Mouse (Mus musculus): Measurements from ENCODE around the gene Nup188. TPM values are rescaled to one million over a fixed set of nuclear protein-coding genes. Genes with fewer than 3 reads are reported as not detected.
A peak's percentile ranks its signal among the peaks of the same experiment; 100 is the strongest.

Gene Nup188
- polyA plus RNA-seq, 1 experiment from 2014 or later: 34.3 TPM

DNA sequence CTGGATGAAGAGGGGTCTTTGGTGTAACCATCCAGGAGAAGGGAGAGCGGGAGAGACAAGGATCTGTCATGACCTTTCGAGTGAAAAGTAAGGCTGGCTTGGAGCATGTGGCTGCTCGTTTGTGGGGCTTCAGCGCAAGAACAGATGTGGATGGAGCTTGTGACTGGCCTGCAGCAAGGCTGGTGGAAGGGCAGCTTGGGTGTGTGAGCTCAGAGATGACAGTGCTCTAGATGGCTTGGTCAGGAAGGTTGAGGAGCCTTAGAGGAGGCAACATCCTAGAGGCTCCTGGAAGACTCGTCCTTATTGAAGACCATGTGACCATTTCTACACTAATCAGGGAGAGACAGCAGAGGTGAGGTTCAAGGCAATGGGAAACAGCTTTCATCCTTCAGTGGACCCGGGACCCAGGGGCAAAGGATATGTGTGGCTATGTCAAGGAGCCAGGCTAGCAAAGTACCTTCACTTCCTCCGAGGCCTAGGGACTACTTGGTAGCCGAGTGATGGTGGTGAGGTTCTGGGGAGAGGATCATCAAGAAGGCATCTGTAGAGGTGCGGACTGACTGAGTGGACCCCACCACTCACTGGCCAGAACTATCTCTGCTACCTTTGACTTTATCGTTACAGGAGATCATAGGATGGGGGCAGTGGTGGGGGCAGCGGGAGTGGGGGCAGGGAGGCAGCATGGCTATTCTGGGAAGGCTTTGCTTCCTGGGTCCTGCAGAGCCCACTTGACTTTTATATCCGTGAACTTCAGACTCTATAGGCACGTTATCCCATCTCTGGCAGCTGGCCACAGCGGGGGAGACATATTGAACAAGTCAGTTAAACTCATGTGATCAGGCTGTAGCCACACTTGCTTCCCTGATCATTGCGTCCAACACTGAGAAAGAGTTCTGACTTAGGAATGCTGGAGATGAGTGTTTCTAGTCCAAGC lies 26.8 kb upstream of the Nup188 start:
- H3K4me3 ChIP-seq: no peak overlapping the region
- no peak for ATAC-seq (ENCODE audit: low FRiP score, low read depth)
- 93% methylated on average over 15 of the region's 15 CpGs for WGBS
- peaks cover 94% of the 10 kb centered on the region for H3K36me3 ChIP-seq
- no peak overlapping the region for H3K4me2 ChIP-seq (replicated peaks)
- H3K4me1 ChIP-seq: no peaks in the 10 kb centered on the region
- H3K27ac ChIP-seq (replicated peaks): no peak overlapping the region
- no peaks in the 10 kb centered on the region for H3K27me3 ChIP-seq
- H3K9ac ChIP-seq (replicated peaks): no peak overlapping the region
- H3K9me3 ChIP-seq: no peaks in the 10 kb centered on the region

GRCm38 (mm10) chr2:30261064-30261736 lies 25.0 kb upstream of the Nup188 start:
- Histone ChIP-seq H3K9ac (replicated peaks) (no peak overlapping the region), H3K27ac (replicated peaks) (no peak overlapping the region), H3K36me3 (peaks cover 85% of the 10 kb centered on the region), H3K4me2 (replicated peaks) (no peak overlapping the region), H3K4me3 (no peak overlapping the region), H3K27me3 (no peaks in the 10 kb centered on the region), H3K4me1 (peaks cover 15% of the 10 kb centered on the region), H3K9me3 (no peaks in the 10 kb centered on the region)
- 93% methylated on average over 4 of the region's 4 CpGs for WGBS
- no peak for ATAC-seq (ENCODE audit: low FRiP score, low read depth)

GRCm38 (mm10) chr2:30261921-30262839 lies 24.0 kb upstream of the Nup188 start:
- Histone ChIP-seq H3K4me1 (peaks cover 23% of the 10 kb centered on the region), H3K4me2 (replicated peaks) (no peak overlapping the region), H3K4me3 (no peak overlapping the region), H3K27me3 (no peaks in the 10 kb centered on the region), H3K9ac (replicated peaks) (no peak overlapping the region), H3K27ac (replicated peaks) (no peak overlapping the region), H3K9me3 (no peaks in the 10 kb centered on the region), H3K36me3 (peaks cover 75% of the 10 kb centered on the region)
- WGBS: 91% methylated on average over 18 of the region's 18 CpGs
- no peak for ATAC-seq (ENCODE audit: low FRiP score, low read depth)

DNA sequence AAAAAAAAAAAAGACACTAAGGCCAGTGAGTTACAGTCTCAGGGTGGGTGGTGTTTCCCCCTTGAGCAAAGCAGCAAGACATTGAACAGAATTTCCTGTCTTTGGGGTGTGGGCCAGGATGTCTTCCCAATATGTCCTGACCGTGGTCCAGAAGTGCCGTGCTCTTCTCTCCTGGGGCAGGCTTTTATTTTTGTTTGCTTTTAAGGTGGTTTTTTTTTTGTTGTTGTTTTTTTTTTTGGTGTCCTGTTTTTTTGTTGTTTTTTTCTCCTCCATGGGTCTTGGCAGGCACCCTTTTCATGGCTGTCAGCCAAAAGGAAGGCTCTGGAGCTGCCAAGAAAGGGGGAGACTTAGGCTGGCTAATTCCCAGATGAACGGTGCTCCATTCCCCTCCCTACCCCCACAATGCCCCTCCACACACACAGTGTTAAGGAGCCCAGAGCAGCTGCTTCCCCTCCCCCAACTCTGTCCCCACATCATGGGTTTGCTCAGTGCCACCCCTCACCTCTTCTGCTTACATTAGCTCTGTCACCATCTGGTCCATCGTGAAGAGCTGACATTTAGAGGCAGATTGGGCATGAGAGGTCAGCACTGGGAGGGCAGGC lies 23.3 kb upstream of the Nup188 start:
- Histone ChIP-seq H3K9ac (replicated peaks) (no peak overlapping the region), H3K27ac (replicated peaks) (no peak overlapping the region), H3K27me3 (no peaks in the 10 kb centered on the region), H3K4me1 (peaks cover 23% of the 10 kb centered on the region), H3K4me3 (no peak overlapping the region), H3K4me2 (replicated peaks) (no peak overlapping the region), H3K36me3 (peaks cover 67% of the 10 kb centered on the region), H3K9me3 (no peaks in the 10 kb centered on the region)
- no peak for ATAC-seq (ENCODE audit: low FRiP score, low read depth)
- 74% methylated on average over 4 of the region's 4 CpGs for whole genome bisulfite sequencing

DNA sequence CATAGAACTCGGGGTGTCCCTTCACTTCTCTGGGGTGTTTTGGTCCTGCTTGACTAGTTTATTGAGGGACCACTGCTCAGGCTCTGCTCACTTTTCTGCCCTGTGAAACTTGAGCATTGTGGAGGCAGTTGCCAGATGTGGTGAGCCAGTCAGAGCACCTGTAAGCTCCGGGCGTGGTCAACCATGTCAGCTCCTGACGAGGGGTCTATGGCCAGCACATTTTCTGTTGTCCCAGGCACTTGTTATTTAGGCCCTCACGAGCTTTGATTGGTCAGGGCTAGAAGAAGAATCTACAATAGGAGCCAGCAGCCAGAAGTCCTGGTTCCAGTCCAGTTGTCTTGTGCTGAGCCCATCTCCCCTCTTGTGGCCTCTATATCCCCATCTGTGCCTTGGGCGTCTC lies 22.4 kb upstream of the Nup188 start:
- no peaks in the 10 kb centered on the region for H3K9me3 ChIP-seq
- H3K36me3 ChIP-seq: peaks cover 59% of the 10 kb centered on the region
- no peak overlapping the region for H3K4me2 ChIP-seq (replicated peaks)

GRCm38 (mm10) chr2:30264671-30265519 lies 21.3 kb upstream of the Nup188 start:
- H3K4me1 ChIP-seq: peaks cover 23% of the 10 kb centered on the region
- ATAC-seq (ENCODE audit: low FRiP score, low read depth): no peak
- peaks cover 48% of the 10 kb centered on the region for H3K36me3 ChIP-seq
- H3K4me2 ChIP-seq (replicated peaks): no peak overlapping the region
- no peak overlapping the region for H3K4me3 ChIP-seq
- WGBS: 82% methylated on average over 7 of the region's 7 CpGs
- no peak overlapping the region for H3K9ac ChIP-seq (replicated peaks)
- H3K27ac ChIP-seq (replicated peaks): peak overlapping the region; percentile 73; the same call in 1 of the 2 replicates
- no peaks in the 10 kb centered on the region for H3K9me3 ChIP-seq
- H3K27me3 ChIP-seq: no peaks in the 10 kb centered on the region

More for the DNA sequence above, 22.4 kb upstream of the Nup188 start:
- Histone ChIP-seq H3K4me3 (no peak overlapping the region), H3K27ac (replicated peaks) (no peak overlapping the region), H3K27me3 (no peaks in the 10 kb centered on the region), H3K4me1 (peaks cover 23% of the 10 kb centered on the region), H3K9ac (replicated peaks) (no peak overlapping the region)
- 92% methylated on average over 6 of the region's 6 CpGs for WGBS
- no peak for ATAC-seq (ENCODE audit: low FRiP score, low read depth)

DNA sequence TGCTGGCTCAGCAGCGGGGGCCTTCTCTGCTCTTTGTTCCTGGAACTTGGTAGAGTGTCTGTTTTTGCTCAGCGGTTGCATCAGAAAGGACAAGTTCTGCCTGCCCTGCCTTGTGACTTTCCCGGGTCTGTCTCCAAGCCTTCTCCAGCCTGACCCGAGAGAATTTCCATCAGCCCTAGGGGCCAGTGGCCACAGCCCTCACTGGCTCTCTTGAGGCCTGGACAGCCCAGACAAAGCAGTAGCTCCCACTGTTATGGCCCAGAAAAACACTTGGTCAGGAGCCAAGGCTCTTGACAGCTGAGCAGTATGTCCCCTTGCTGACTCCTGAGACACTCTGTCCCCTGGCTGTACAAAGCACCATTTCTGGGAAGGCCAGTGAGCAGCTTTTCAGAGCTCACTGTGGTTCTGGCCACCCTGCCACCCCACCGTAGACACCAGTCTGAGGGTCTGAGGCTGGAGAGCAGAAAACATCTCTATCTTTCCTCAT lies 20.4 kb upstream of the Nup188 start, which contains the start of gene Phyhd1:
Phyhd1 (plus strand) TSS at position 437 of the 487 bp plus-strand sequence.
- WGBS: 53% methylated on average over 5 of the region's 5 CpGs
- peaks cover 23% of the 10 kb centered on the region for H3K4me1 ChIP-seq
- H3K4me2 ChIP-seq (replicated peaks): no peak within 1 kb of the TSS
- no peak within 1 kb of the TSS for H3K4me3 ChIP-seq
- no peaks in the 10 kb centered on the region for H3K27me3 ChIP-seq
- peak within 1 kb of the TSS; percentile 73 for H3K27ac ChIP-seq (replicated peaks)
- no peak for ATAC-seq (ENCODE audit: low FRiP score, low read depth)
- H3K9ac ChIP-seq (replicated peaks): no peak within 1 kb of the TSS; the same call in 1 of the 2 replicates
- H3K9me3 ChIP-seq: no peaks in the 10 kb centered on the region
- peaks cover 40% of the 10 kb centered on the region for H3K36me3 ChIP-seq

GRCm38 (mm10) chr2:30266392-30266941 lies 19.7 kb upstream of the Nup188 start:
- H3K9ac ChIP-seq (replicated peaks): no peak overlapping the region; the same call in 1 of the 2 replicates
- H3K4me1 ChIP-seq: peaks cover 23% of the 10 kb centered on the region
- WGBS: 13% methylated on average over 4 of the region's 4 CpGs
- H3K4me3 ChIP-seq: no peak overlapping the region
- peaks cover 33% of the 10 kb centered on the region for H3K36me3 ChIP-seq
- H3K27ac ChIP-seq (replicated peaks): peak overlapping the region; percentile 73
- ATAC-seq (ENCODE audit: low FRiP score, low read depth): no peak
- H3K9me3 ChIP-seq: no peaks in the 10 kb centered on the region
- H3K4me2 ChIP-seq (replicated peaks): no peak overlapping the region
- no peaks in the 10 kb centered on the region for H3K27me3 ChIP-seq

DNA sequence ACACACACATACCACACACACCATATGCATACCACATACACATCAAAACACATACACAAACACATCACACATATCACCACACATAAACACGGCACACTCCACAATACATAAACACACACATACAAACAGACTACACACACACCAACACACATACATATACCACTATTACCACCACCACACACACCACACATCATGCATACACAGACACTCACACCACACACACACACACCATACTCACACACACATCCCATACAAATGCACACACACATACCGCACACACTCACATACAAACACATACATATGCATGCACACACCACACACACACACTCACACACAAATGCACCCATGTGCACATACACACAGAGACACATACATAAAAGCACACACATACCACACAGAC lies 18.7 kb upstream of the Nup188 start:
- no peak overlapping the region for H3K9ac ChIP-seq (replicated peaks)
- no peak overlapping the region for H3K4me3 ChIP-seq
- ATAC-seq (ENCODE audit: low FRiP score, low read depth): no peak
- peaks cover 23% of the 10 kb centered on the region for H3K4me1 ChIP-seq
- H3K9me3 ChIP-seq: no peaks in the 10 kb centered on the region
- H3K4me2 ChIP-seq (replicated peaks): no peak overlapping the region
- WGBS: 93% methylated on average over 2 of the region's 2 CpGs
- H3K27me3 ChIP-seq: no peaks in the 10 kb centered on the region
- H3K27ac ChIP-seq (replicated peaks): no peak overlapping the region
- peaks cover 23% of the 10 kb centered on the region for H3K36me3 ChIP-seq

- Histone ChIP-seq H3K4me2 (replicated peaks) (no peak overlapping the region), H3K9me3 (no peaks in the 10 kb centered on the region), H3K9ac (replicated peaks) (no peak overlapping the region), H3K27me3 (no peaks in the 10 kb centered on the region), H3K27ac (replicated peaks) (no peak overlapping the region), H3K36me3 (peaks cover 19% of the 10 kb centered on the region), H3K4me1 (peaks cover 23% of the 10 kb centered on the region), H3K4me3 (no peak overlapping the region)
- 68% methylated on average over 4 of the region's 4 CpGs for WGBS
- no peak for ATAC-seq (ENCODE audit: low FRiP score, low read depth)
These were observed 17.8 kb upstream of the Nup188 start for GRCm38 (mm10) chr2:30268371-30268770.

All from midbrain, embryonic 12.5 days (tissue).